Mouse (Mus musculus) spleen, embryonic (tissue): ENCODE measurements around the gene Wsb1.
"Not testable (repeated sequence)": the region's sequence is repeated elsewhere in the genome, so short reads cannot be mapped to it uniquely, and the experiment has no call there.

Source experiments
- CTCF ChIA-PET: fragments of 350-600 bp; sonication (Branson Sonifier 250); formaldehyde crosslinking; loops from one replicate; lab custom pipeline; 2022; lab: Charles Lee

The Wsb1 gene

DNA sequence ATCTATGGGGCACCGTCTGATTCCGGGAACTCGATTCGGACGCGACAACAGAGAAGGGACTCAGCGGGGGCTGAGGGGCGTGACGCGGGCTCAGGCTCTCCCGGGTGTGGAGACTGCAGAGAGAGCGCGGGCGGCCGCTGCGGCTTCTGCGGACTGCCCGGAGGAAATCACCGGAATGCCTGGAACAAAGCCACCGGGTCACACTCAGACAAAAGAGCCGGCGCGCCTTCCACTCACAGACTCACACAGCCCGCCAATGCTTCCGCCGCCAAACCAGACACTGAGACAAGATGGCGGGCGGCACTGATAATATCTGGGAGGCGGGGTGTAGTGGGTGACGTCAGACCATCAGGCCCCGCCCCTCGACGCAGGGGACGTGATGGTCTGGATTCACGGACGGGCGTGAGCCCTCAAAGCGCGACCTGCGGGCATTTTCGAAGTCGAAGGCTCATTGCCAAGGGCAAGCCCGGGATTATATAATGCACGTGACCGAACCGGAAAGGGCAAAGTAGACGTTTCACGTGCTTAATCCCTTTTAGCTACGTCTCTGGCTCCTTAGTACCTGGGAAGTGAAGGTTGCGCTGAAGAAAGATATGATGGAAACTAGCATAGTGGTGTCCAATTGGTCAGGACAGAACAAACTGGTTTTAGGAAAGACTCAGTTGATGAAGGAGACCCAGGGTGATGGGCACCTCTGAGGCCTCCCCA, at the start of gene Wsb1:
Gene Wsb1, minus strand, starts transcription at position 281 of the 708 bp plus-strand sequence.
- CTCF ChIA-PET = interaction anchor here (1.2 kb wide), 1 partner anchor 31 kb away, joined by 3 read pairs; no protein-coding TSS in a partner anchor

DNA sequence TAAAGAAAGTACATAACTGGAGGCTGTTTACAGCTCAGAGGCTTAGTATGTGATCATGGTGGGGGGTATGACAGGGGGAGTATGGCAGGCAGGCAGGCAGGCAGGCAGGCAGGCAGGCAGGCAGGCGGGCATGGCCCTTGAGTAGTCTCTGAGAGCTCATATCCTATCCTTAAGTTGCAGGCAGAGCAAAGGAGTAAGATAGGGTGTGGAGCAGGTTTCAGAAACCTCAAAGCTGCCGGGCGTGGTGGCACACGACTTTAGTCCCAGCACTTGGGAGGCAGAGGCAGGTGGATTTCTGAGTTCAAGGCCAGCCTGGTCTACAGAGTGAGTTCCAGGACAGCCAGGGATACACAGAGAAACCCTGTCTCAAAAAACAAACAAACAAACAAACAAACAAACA, 49.8 kb upstream of the Wsb1 start:
- CTCF ChIA-PET = not testable (repeated sequence)

DNA sequence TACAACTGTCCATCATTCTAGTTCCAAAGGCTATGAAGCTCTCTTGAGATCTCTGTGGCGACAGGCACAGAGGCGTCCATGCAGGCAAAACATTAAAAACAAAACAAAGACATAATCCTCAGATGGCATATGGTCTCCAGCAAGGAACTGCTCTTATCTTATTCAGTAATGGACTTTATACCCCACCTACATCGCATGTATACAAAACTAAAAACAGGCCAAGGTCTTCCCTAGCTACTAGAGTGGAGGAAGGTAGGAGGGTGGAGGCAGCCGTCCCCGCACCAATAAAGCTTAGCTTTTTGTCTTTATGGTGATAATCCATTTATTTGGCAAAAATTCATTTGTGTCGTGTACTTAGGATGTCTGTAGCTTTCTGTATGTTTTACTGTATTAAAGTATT, 48.6 kb upstream of the Wsb1 start:
- CTCF ChIA-PET = no interaction called here

DNA sequence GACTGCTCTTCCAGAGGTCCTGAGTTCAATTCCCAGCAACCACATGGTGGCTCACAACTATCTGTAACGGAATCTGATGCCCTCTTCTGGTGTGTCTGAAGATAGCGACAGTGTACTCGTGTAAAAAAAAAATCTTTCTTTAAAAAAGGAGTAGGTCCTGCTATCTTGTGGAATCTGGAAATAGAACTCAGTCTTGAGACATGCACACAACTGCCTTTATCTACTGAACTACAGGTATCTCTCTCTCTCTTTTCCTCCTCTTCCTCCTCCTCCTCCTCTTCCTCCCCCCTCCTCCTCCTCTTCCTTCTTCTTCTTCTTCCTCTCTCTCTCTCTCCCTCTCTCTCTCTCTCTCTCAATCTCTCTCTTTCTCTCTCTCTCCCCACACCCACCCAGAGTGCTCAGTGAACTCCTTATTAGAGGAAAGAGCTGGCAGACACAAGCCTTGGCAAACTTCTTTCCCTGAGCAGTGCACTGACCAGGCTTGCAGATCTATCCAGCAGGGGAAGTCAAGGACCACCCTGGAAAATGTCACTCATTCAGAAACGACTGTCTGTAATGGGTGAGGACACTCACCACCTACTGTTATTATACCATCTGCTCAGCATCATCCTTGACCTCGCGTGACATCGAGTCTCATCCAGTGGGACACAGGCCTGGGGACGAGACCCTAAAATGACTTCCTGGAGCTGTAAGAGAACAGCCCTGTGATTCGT, 45.4 kb upstream of the Wsb1 start:
- CTCF ChIA-PET = interaction anchor here (1.4 kb wide), 1 partner anchor 75 kb away, joined by 3 read pairs; no protein-coding TSS in a partner anchor

DNA sequence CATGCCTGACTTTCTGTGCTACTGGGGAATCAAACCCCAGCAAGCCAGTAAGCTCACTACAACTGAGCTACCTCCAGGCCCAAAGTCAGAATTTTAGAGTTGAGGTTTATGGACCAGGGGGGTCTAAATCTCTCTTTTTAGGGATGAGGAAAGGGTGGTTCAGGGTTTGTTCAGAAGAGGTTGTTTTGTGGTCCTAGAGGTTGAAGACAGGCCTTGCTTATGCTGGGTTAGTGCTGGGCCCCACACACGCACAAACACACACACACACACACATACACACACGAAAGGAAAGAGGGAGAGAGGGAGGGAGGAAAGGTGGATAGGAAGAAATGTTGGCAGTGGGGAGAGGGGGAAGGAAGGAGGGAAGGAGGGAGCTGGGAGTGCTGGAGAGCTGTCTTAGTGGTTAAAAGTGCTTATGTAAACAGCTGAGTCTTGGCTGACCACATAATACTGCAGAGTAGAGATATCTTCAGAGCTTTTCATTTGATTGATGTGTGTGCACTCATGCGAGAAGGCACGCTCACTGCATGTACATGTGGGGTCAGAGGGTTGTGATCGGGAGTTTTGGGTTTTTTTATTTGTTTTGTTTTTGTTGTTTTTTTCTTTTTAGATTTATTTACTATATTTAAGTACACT, 42.5 kb upstream of the Wsb1 start, which contains the start of gene Gm9964:
Gene Gm9964, minus strand, starts transcription at position 51 of the 636 bp plus-strand sequence.
- CTCF ChIA-PET = interaction anchor here (0.7 to 2.4 kb wide), 3 partner anchors 75 to 407 kb away, joined by 3 to 6 read pairs (median 6); no protein-coding TSS in a partner anchor

DNA sequence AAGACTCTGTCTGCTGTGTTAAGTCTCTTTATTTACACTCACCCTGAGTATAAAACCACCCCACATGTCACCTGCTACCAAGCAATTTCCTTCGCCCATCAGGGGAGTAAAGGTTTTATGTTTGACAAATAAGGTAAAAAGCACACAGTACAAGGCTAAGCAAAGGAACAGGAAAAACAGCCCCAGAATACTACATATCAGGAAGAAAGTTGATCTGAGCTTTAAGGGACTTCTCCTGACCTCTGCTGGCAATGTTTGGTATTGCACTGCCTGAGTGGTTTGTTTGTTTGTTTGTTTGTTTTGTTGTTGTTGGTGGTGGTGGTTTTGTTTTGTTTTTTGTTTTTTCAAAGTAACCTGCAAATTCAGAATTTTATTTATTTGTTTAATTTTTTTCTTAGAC, 41.7 kb upstream of the Wsb1 start:
- CTCF ChIA-PET = interaction anchor here (0.5 to 2.4 kb wide), 3 partner anchors 74 to 208 kb away, joined by 6 to 10 read pairs (median 6); no protein-coding TSS in a partner anchor

DNA sequence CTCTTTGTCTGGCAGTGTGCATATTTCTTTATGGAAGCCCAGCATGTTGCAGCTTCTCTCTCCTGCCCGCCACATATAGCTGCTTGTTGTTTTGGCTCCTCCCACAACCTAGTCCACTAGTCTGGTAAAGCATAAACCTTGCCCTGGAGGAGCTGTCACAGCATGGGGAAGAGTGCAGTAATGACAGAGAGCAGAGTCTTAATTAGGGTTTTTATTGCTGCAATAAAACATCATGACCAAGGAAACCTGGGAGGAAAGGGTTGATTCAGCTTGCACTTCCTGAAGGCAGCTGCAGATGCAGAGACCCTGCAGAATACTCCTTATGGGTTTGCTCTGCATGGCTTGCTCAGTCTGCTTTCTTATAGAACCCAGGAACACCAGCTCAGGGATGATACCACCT, 39.5 kb upstream of the Wsb1 start:
- CTCF ChIA-PET = no interaction called here

DNA sequence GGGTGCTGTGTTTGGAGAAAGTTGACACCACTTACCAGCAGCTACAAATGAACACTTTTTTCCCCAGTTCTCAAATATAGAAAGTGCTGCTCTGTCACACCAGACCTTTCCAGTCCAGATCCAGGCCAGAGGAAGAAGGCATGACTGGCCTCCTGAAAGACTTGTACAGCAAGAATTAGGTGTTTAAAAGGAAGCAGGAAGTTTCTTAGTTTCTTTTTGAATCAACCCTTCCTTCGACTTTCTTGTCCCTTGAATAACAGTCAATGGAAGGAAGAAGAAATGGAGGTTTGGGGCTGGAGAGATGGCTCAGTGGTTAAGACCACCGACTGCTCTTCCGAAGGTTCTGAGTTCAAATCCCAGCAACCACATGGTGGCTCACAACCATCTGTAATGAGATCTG, 38.6 kb upstream of the Wsb1 start:
- CTCF ChIA-PET = no interaction called here

DNA sequence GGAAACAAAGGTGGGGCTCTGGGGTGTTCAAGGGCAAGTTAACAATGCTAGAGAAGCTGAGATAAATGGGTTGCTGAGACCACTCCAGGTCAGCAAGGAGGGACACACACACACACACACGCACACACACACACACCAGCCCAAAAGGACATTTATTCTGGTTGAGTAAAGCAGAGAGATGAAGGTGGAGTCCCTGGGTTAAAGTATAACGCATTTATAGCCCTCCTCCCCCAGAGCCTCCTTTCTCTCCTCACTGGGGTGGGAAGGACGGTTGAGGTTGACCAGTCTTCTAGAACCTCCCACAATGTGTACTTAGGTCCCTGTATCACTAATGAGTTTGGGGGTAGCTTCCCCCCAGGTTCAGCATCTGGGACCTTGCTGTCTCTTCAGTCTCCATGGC, 37.7 kb upstream of the Wsb1 start:
- CTCF ChIA-PET = interaction anchor here (1.2 kb wide), 1 partner anchor 39 kb away, joined by 4 read pairs; no protein-coding TSS in a partner anchor

DNA sequence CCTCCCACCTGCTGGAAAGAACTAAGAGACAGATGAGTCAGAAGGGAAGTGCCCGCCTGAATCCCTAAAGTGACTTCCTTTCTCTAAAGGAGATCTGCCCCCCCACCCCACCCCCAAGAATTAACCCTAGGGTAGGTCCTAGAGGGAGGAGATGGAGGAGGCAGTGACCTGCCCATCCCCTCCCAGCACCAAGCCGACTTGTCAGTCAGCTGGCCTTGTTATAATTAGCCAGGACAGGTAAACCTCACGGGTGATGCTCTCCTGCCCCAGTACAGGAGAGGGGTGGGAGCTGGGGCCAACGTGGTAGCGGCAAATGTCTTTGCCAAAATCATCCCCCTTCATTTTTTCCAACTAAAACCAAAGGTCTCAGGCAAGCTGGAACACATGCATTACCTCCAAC, 37.2 kb upstream of the Wsb1 start:
- CTCF ChIA-PET = interaction anchor here (1.2 kb wide), 1 partner anchor 39 kb away, joined by 4 read pairs; no protein-coding TSS in a partner anchor

DNA sequence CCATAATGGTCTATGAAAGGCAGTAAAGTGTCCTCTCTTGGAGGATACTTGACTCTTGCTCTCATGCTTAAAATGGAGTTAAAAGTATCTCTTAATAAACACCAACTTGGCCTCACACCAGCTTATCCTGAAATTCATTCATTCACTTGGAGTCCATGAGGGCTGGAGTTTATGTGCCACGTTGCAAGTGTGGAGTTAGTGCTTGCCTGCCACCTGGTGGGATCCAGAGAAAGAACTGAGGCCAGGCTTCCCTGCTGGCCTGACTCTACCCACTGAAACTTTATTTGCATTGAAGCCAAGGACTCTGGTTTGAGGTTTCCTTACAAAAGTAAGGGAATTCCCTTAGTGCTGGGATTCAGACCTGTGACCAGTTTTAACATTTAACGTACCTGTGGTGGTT, 36.0 kb upstream of the Wsb1 start:
- CTCF ChIA-PET = no interaction called here

DNA sequence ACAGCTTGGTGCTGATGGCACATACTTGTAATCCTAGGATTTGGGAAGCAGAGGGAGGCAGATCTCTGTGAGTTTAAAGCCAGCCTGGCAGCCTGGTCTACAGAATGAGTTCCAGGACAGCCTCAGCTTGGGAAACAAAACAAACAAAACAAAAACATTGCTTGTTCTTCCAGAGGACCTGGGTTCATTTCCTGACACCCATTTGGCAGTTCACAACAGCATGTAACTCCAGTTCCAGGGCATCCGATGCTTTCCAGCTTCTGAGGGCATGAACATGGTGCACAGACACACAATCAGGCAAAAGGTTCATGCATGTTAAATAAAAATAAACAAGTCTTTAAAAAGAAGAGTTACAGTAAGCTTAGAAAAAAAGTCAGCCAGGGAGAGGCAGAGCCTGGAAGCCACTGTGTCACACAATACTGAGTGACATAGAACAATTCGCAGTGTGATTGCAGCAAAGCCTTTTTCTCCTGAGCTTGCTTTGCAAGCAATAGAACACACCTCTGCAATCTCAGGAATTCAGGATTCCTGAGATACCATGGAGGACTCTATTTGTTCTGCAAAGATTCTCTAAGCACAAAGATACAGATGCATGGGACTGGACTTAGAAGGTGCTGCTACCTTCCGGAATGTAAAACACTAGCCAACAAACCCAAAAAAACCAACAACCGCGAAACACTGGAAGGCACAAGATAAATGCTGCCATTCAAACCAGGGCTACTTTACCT, 34.6 kb upstream of the Wsb1 start:
- CTCF ChIA-PET = no interaction called here

DNA sequence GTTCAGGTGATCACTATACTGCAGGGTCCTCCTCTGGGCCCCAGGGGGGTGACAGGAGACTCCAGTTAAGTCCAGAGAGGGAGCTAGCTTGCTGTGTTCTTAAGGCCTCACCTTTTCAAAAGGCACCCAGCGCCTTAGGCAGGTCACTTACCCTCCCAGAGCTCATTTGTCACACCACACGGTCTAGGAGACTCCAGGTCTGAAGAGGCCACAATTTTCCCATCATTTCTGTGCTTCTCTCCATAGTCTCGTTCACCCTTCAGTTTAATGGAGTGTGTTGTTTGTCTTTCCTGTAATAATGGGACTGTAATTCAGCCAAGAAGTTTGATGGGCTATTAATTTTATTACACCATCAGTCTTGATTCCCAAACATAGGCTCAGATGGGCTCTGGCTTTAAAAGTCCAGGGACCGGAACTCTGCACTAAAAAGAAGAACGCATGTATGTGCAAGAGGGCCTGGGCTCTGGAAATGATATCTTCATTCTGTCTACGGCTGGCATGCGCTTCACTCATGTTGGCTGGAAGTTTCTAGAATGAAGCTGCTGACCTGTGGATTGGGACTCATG, 33.9 kb upstream of the Wsb1 start:
- CTCF ChIA-PET = interaction anchor here (0.6 kb wide), 1 partner anchor 50 kb away, joined by 3 read pairs; no protein-coding TSS in a partner anchor

DNA sequence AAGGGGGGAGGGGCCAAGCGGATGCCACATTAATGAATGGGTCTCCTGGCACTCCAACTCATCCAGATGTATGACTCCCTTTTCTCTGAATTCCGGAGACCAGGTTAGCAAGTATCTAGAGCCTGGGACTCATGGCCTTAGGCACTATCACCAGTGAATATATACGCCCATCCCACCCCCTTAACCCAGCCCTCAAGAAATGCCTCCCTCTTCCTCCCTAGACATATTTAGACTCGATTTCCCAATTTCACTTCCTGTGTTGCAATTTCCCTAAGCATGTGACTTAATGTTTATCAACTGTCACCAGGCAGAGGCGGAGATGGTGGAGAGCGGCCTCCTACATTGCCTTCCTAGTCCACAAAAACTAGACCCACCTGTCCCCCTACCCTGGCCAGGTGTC, 33.0 kb upstream of the Wsb1 start:
- CTCF ChIA-PET = interaction anchor here (0.5 to 0.6 kb wide), 2 partner anchors 49 to 1240 kb away, joined by 3 read pairs; no protein-coding TSS in a partner anchor

DNA sequence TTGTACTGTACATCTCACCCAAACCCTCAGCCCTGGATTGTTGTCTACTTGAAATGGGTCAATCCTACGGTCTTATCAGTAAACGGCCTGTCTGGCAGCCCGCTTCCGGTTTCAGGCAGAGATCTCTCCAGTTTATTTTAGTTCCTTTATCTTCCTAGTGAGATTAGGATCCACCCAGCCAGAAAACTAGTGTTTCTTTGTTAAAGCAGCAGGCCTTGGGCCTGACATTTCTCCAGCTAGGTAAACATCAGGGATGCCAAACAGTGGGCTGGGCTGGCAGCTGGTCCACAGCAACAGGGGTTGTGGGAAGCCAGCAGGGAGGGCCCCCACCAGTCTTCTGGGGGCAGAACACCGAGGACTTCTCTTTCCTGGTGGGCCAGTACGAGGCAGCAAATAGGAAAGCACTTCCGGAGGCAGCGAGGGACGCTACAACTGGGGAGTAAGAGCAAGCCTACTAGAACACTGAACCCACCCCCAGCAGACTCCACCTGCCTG, 31.9 kb upstream of the Wsb1 start:
- CTCF ChIA-PET = interaction anchor here (1.0 kb wide), 1 partner anchor 31 kb away, joined by 3 read pairs; no protein-coding TSS in a partner anchor

DNA sequence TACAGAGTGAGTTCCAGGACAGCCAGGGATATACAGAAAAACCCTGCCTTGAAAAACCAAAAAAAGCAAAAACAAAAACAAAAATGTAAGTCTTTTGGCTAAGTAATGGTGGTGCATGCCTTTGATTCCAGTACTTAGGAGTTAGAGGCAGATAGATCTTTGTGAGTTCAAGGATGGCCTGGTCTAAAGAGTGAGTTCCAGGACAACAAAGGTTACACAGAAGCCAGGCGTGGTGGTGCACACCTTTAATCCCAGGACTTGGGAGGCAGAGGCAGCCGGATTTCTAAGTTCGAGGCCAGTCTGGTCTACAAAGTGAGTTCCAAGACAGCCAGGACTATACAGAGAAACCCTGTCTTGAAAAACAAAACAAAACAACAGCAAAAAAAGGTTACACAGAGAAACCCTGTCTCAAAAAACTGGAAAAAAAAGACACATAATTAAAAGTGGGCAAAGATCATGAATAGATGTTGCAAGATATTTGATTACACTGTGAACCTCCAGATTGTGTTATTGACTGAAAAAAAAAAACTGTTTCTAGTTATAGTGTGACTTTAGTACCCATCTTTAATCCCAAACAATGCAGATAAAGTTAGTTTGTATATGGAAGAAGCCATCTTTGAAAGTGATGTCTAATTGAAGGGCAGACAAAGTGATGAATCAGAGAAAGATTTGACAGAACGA, 29.0 kb upstream of the Wsb1 start:
- CTCF ChIA-PET = no interaction called here

DNA sequence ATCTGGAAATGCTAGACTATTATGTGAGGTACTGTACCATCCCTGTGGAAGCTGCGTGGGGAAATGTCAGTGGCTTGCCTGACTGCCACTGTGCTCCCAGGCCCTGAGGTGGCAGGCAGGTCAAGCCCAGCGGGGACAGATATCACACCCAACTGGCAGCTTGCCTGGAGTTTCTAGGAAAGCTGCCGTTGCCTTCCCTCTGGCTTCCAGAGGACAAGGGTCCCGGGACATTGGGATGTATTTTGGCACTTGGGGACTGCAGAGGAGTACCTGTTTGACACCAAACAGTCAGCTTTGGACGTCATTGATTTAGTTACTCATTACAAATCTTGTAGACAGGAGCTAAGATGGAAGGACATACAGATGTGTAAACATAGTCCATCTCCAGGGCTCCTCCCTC, 26.9 kb upstream of the Wsb1 start:
- CTCF ChIA-PET = interaction anchor here (0.7 kb wide), 1 partner anchor 10 kb away, joined by 4 read pairs; no protein-coding TSS in a partner anchor

DNA sequence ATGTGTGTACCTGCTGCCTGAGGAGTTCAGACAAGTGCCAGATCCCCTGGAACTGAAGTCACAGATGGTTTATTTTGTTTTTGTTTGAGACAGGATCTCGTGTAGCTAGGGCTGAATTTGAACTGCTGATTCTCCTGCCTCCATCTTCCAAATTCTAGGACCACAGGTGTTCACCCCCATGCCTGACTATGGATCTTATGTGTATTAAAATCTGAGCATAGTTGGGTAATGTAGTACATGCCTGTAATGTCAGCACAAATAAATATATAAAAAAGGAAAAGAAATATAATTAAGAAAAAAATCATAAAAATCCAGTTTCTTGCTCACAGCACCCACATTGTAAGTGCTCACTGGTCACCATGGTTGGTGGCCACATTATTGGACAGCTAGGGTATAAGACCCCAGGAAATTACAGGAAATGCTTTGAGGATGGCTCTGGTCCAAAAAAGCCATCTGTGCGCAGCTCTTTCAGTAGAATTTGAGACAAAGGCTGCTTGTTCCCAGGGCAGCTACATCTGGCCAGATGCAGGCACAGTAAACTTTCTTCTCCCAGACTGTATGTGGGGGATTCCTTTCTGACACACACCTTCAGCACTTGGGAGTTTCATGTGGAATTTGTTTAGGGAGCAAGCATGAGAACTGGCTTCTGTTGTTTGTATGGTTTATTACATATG, 25.4 kb upstream of the Wsb1 start:
- CTCF ChIA-PET = no interaction called here

DNA sequence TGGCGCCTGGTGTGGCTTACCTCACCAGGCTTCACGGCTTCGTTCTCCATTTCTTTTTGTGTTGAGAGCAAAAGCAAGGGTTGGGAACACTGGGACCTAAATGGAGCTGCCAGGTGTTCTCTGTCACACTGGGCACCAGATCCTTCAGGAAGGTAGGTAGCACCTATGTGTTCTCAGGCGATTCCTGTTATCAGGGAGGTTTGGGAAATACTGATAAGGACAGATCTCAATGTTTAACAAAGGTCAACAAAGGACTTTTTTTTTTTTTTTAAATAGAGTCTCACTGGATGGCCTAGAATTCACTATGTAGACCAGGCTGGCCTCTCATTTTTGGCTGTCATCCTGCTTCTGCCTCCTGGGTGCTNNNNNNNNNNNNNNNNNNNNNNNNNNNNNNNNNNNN, 19.3 kb upstream of the Wsb1 start:
- CTCF ChIA-PET = no interaction called here
